ENCODE assay signal across 28 mouse cellular contexts in the genomic region with DNA sequence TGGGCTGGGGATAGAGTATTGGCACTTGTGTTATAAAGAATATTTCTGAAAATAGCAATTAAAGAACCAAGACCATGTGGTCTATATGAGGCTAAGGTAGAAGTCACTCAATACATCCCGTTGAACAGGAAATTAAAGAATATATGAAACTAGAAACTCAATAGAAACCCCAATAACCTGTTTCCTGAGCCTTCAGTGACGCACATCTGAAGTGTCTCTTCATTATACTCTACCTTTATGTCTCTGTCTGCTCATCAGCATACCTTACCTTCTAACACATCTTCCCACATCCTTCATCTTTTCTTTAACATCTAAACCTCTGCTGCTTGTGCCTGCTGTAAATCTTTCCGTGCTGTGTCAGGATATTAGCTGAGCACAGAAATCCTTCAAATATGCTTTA.
"Had no signal": no experiment of that assay in that cellular context is flagged by ENCODE, and none has a peak within 500 bp of the region (broad histone marks: within the 10 kb centered on the region; RNA-seq: fewer than 3 reads in every experiment).

No protein-coding gene starts in this region.

- H3K27ac ChIP-seq: heart, embryonic 10.5 days; heart, embryonic 13.5 days; heart, embryonic 15.5 days; hindbrain, embryonic 10.5 days; hindbrain, embryonic 12.5 days; hindbrain, embryonic 13.5 days; hindbrain, embryonic 15.5 days; hindbrain, postnatal 0 days; intestine, embryonic 15.5 days; kidney, embryonic 15.5 days; kidney, postnatal 0 days; layer of hippocampus, adult 2 months; left cerebral cortex, adult 2 months had no signal

- DNase-seq: heart, postnatal 10 days; heart, postnatal 14 days; heart, postnatal 36 days; heart, postnatal 4 days; kidney, adult 11 months; kidney, adult 18-20 months; kidney, postnatal 10 days; kidney, postnatal 14 days; kidney, postnatal 4 days; layer of hippocampus, adult 9-11 months; layer of hippocampus, postnatal 36 days had no signal

- H3K9me3 ChIP-seq: heart, embryonic 10.5 days; heart, embryonic 13.5 days; heart, embryonic 15.5 days; hindbrain, embryonic 10.5 days; hindbrain, embryonic 12.5 days; hindbrain, embryonic 13.5 days; hindbrain, embryonic 15.5 days; intestine, embryonic 15.5 days; kidney, embryonic 15.5 days had no signal

- H3K9ac ChIP-seq: heart, embryonic 13.5 days; heart, embryonic 15.5 days; hindbrain, embryonic 12.5 days; hindbrain, embryonic 13.5 days; hindbrain, embryonic 15.5 days; intestine, embryonic 15.5 days; kidney, embryonic 15.5 days had no signal

- H3K4me3 ChIP-seq: heart, embryonic 10.5 days; heart, embryonic 13.5 days; heart, embryonic 15.5 days; hindbrain, embryonic 10.5 days; hindbrain, embryonic 12.5 days; hindbrain, embryonic 13.5 days; hindbrain, embryonic 15.5 days; intestine, embryonic 15.5 days; kidney, embryonic 15.5 days; layer of hippocampus, adult 2 months; left cerebral cortex, adult 2 months had no signal

- H3K27me3 ChIP-seq: heart, embryonic 13.5 days; heart, embryonic 15.5 days; hindbrain, embryonic 12.5 days; hindbrain, embryonic 13.5 days; hindbrain, embryonic 15.5 days; intestine, embryonic 15.5 days; kidney, embryonic 15.5 days had no signal

- ATAC-seq: hindbrain, embryonic 16.5 days; hindbrain, postnatal 0 days; intestine, embryonic 15.5 days; intestine, embryonic 16.5 days; intestine, postnatal 0 days had no signal

- H3K4me2 ChIP-seq: heart, embryonic 11.5 days; heart, embryonic 13.5 days; heart, embryonic 15.5 days; hindbrain, embryonic 12.5 days; hindbrain, embryonic 13.5 days; hindbrain, embryonic 15.5 days; intestine, embryonic 15.5 days; kidney, embryonic 15.5 days had no signal

- H3K4me1 ChIP-seq: heart, embryonic 15.5 days; hindbrain, embryonic 15.5 days; intestine, embryonic 15.5 days; kidney, embryonic 15.5 days had no signal

- H3K36me3 ChIP-seq: heart, embryonic 10.5 days; heart, embryonic 13.5 days; heart, embryonic 15.5 days; hindbrain, embryonic 10.5 days; hindbrain, embryonic 12.5 days; hindbrain, embryonic 13.5 days; hindbrain, embryonic 15.5 days; intestine, embryonic 15.5 days; kidney, embryonic 15.5 days had no signal
